Mouse (Mus musculus): ENCODE data around the gene Trak1. TPM values are rescaled to one million over a fixed set of nuclear protein-coding genes. Genes with fewer than 3 reads are reported as not detected.

Gene Trak1
- polyA plus RNA-seq, 1 experiment from 2014 or later, result 32.9 TPM

GRCm38 (mm10) chr9:121303086-121303485, 5.8 kb downstream of the Trak1 start:
- no peak overlapping the region for H3K27ac ChIP-seq
- no peaks in the 10 kb centered on the region for H3K36me3 ChIP-seq (ENCODE audit: inconsistent target)
- 89% methylated on average over 6 of the region's 6 CpGs for WGBS (ENCODE audit: missing documents)
- peaks cover 100% of the 10 kb centered on the region for H3K79me2 ChIP-seq (ENCODE audit: inconsistent target)
- H3K4me3 ChIP-seq (ENCODE audit: inconsistent target), result no peak overlapping the region

- Histone ChIP-seq H3K27ac (no peak overlapping the region), H3K79me2 (ENCODE audit: inconsistent target) (peaks cover 100% of the 10 kb centered on the region), H3K4me3 (ENCODE audit: inconsistent target) (no peak overlapping the region), H3K36me3 (ENCODE audit: inconsistent target) (no peaks in the 10 kb centered on the region)
- 84% methylated on average over 9 of the region's 9 CpGs for WGBS (ENCODE audit: missing documents)
These were observed 6.4 kb downstream of the Trak1 start for GRCm38 (mm10) chr9:121303748-121304147.

- Histone ChIP-seq H3K4me3 (ENCODE audit: inconsistent target) (no peak overlapping the region), H3K79me2 (ENCODE audit: inconsistent target) (peaks cover 100% of the 10 kb centered on the region), H3K27ac (no peak overlapping the region), H3K36me3 (ENCODE audit: inconsistent target) (no peaks in the 10 kb centered on the region)
- WGBS (ENCODE audit: missing documents), result 86% methylated on average over 10 of the region's 10 CpGs
These were observed 7.2 kb downstream of the Trak1 start for GRCm38 (mm10) chr9:121304520-121304919.

GRCm38 (mm10) chr9:121305456-121305855, 8.2 kb downstream of the Trak1 start:
- H3K27ac ChIP-seq, result peak overlapping the region; percentile 32
- 45% methylated on average over 4 of the region's 4 CpGs for WGBS (ENCODE audit: missing documents)
- peaks cover 100% of the 10 kb centered on the region for H3K79me2 ChIP-seq (ENCODE audit: inconsistent target)
- no peak overlapping the region for H3K4me3 ChIP-seq (ENCODE audit: inconsistent target)
- no peaks in the 10 kb centered on the region for H3K36me3 ChIP-seq (ENCODE audit: inconsistent target)

- Histone ChIP-seq H3K36me3 (ENCODE audit: inconsistent target) (no peaks in the 10 kb centered on the region), H3K79me2 (ENCODE audit: inconsistent target) (peaks cover 94% of the 10 kb centered on the region), H3K4me3 (ENCODE audit: inconsistent target) (no peak overlapping the region), H3K27ac (no peak overlapping the region)
- 78% methylated on average over 4 of the region's 4 CpGs for WGBS (ENCODE audit: missing documents)
These were observed 12.0 kb downstream of the Trak1 start for GRCm38 (mm10) chr9:121309287-121309686.

GRCm38 (mm10) chr9:121310501-121310900, 13.2 kb downstream of the Trak1 start:
- peaks cover 87% of the 10 kb centered on the region for H3K79me2 ChIP-seq (ENCODE audit: inconsistent target)
- H3K36me3 ChIP-seq (ENCODE audit: inconsistent target), result no peaks in the 10 kb centered on the region
- WGBS (ENCODE audit: missing documents), result 94% methylated on average over 7 of the region's 7 CpGs
- H3K4me3 ChIP-seq (ENCODE audit: inconsistent target), result no peak overlapping the region
- H3K27ac ChIP-seq, result no peak overlapping the region

GRCm38 (mm10) chr9:121311846-121312236, 14.5 kb downstream of the Trak1 start:
- 95% methylated on average over 6 of the region's 6 CpGs for WGBS (ENCODE audit: missing documents)
- H3K4me3 ChIP-seq (ENCODE audit: inconsistent target), result no peak overlapping the region
- H3K27ac ChIP-seq, result no peak overlapping the region

GRCm38 (mm10) chr9:121312237-121312891, 15.1 kb downstream of the Trak1 start:
- WGBS (ENCODE audit: missing documents), result 85% methylated on average over 9 of the region's 10 CpGs
- Histone ChIP-seq H3K27ac (peak overlapping the region; percentile 100; the same call in 1 of the 2 replicates), H3K4me3 (ENCODE audit: inconsistent target) (no peak overlapping the region), H3K36me3 (ENCODE audit: inconsistent target) (no peaks in the 10 kb centered on the region), H3K79me2 (ENCODE audit: inconsistent target) (peaks cover 79% of the 10 kb centered on the region)

More at GRCm38 (mm10) chr9:121311846-121312236, 14.5 kb downstream of the Trak1 start:
- Histone ChIP-seq H3K36me3 (ENCODE audit: inconsistent target) (no peaks in the 10 kb centered on the region), H3K79me2 (ENCODE audit: inconsistent target) (peaks cover 84% of the 10 kb centered on the region)

GRCm38 (mm10) chr9:121313656-121314374, 16.5 kb downstream of the Trak1 start:
- H3K36me3 ChIP-seq (ENCODE audit: inconsistent target), result no peaks in the 10 kb centered on the region
- WGBS (ENCODE audit: missing documents), result 5% methylated on average over 21 of the region's 21 CpGs
- peaks cover 78% of the 10 kb centered on the region for H3K79me2 ChIP-seq (ENCODE audit: inconsistent target)
- peak overlapping the region; percentile 46 for H3K4me3 ChIP-seq (ENCODE audit: inconsistent target)
- peak overlapping the region; percentile 100 for H3K27ac ChIP-seq

- Histone ChIP-seq H3K4me3 (ENCODE audit: inconsistent target) (peak overlapping the region; percentile 46), H3K36me3 (ENCODE audit: inconsistent target) (no peaks in the 10 kb centered on the region), H3K79me2 (ENCODE audit: inconsistent target) (peaks cover 78% of the 10 kb centered on the region), H3K27ac (peak overlapping the region; percentile 100)
- WGBS (ENCODE audit: missing documents), result under 1% methylated on average over 14 of the region's 14 CpGs
These were observed 17.3 kb downstream of the Trak1 start for GRCm38 (mm10) chr9:121314541-121315152.

GRCm38 (mm10) chr9:121315901-121316595, 18.7 kb downstream of the Trak1 start:
- peaks cover 78% of the 10 kb centered on the region for H3K79me2 ChIP-seq (ENCODE audit: inconsistent target)
- no peak overlapping the region for H3K4me3 ChIP-seq (ENCODE audit: inconsistent target)
- H3K36me3 ChIP-seq (ENCODE audit: inconsistent target), result no peaks in the 10 kb centered on the region
- peak overlapping the region; percentile 100 for H3K27ac ChIP-seq
- 86% methylated on average over 4 of the region's 4 CpGs for WGBS (ENCODE audit: missing documents)

GRCm38 (mm10) chr9:121316621-121317405, 19.5 kb downstream of the Trak1 start:
- WGBS (ENCODE audit: missing documents), result 31% methylated on average over 12 of the region's 12 CpGs
- H3K27ac ChIP-seq, result peak overlapping the region; percentile 100
- no peak overlapping the region; the same call in 1 of the 2 replicates for H3K4me3 ChIP-seq (ENCODE audit: inconsistent target)

GRCm38 (mm10) chr9:121319323-121319966, 22.1 kb downstream of the Trak1 start:
- H3K27ac ChIP-seq, result peak overlapping the region; percentile 64
- H3K4me3 ChIP-seq (ENCODE audit: inconsistent target), result no peak overlapping the region
- 96% methylated on average over 10 of the region's 10 CpGs for WGBS (ENCODE audit: missing documents)
- no peaks in the 10 kb centered on the region for H3K36me3 ChIP-seq (ENCODE audit: inconsistent target)
- H3K79me2 ChIP-seq (ENCODE audit: inconsistent target), result peaks cover 63% of the 10 kb centered on the region

More at GRCm38 (mm10) chr9:121316621-121317405, 19.5 kb downstream of the Trak1 start:
- Histone ChIP-seq H3K79me2 (ENCODE audit: inconsistent target) (peaks cover 78% of the 10 kb centered on the region), H3K36me3 (ENCODE audit: inconsistent target) (no peaks in the 10 kb centered on the region)

Data from macrophage (primary cell).